Mouse (Mus musculus) kidney, adult 2 months (tissue): Measurements from ENCODE around the gene Sez6. TPM values are rescaled to one million over a fixed set of nuclear protein-coding genes. Genes with fewer than 3 reads are reported as not detected.

Source experiments
- DNase-seq: peaks from one replicate; pipeline ENCODE4 v3.0.0; 2021
- H3K27ac ChIP-seq: fragments of 200-500 bp; 2 replicates; pipeline ENCODE4 v1.5.1; 2012; ENCODE audit warnings: low read depth, low read length, control low read depth, inconsistent platforms; ENCODE audit not compliant: insufficient read depth
- H3K27me3 ChIP-seq: fragments of 200-500 bp; replicated peaks from 2 replicates; pipeline ENCODE4 v1.6.1; 2012; ENCODE audit warnings: mild to moderate bottlenecking, moderate library complexity, low read length, inconsistent platforms; ENCODE audit not compliant: control insufficient read depth, insufficient read depth
- H3K36me3 ChIP-seq: fragments of 200-500 bp; 2 replicates; pipeline ENCODE4 v1.6.1; 2012; ENCODE audit warnings: mild to moderate bottlenecking, moderate library complexity, low read length, inconsistent platforms; ENCODE audit not compliant: control insufficient read depth, insufficient read depth
- H3K4me1 ChIP-seq: fragments of 200-500 bp; 2 replicates; pipeline ENCODE4 v1.6.1; 2011; ENCODE audit warnings: low read length; ENCODE audit not compliant: control insufficient read depth, insufficient read depth
- H3K4me3 ChIP-seq: fragments of 200-500 bp; 2 replicates; pipeline ENCODE4 v1.5.1; 2011; ENCODE audit warnings: mild to moderate bottlenecking, low read depth, low read length, control low read depth; ENCODE audit not compliant: insufficient read depth
- CTCF ChIP-seq: fragments of 200-500 bp; conservative IDR thresholded peaks from 2 replicates; pipeline ENCODE4 v1.5.1; 2011; ENCODE audit warnings: low read depth, mild to moderate bottlenecking, control low read depth, low read length, moderate library complexity, mixed read lengths; ENCODE audit not compliant: insufficient read depth, insufficient read length
- POLR2A ChIP-seq: fragments of 200-500 bp; IDR thresholded peaks from one replicate; pipeline ENCODE4 v1.6.1; 2011; ENCODE audit warnings: low read depth, low read length, control low read depth
- WGBS: fragments of 180-500 bp; shearing (Covaris S2); methylation state at CpG from one replicate; pipeline ENCODE4 v1.1.7; 2018; 5-methylcytosine and 5-hydroxymethylcytosine counted together
- polyA plus RNA-seq: library from polyadenylated mRNA; depleted of rRNA; stranded (reverse); fragments of >200 nt; gene quantifications from 2 replicates; pipeline ENCODE4 v1.2.3, GENCODE M21; 2012

Sez6 gene
- polyA plus RNA-seq, 1 experiment = 0.27 TPM

DNA sequence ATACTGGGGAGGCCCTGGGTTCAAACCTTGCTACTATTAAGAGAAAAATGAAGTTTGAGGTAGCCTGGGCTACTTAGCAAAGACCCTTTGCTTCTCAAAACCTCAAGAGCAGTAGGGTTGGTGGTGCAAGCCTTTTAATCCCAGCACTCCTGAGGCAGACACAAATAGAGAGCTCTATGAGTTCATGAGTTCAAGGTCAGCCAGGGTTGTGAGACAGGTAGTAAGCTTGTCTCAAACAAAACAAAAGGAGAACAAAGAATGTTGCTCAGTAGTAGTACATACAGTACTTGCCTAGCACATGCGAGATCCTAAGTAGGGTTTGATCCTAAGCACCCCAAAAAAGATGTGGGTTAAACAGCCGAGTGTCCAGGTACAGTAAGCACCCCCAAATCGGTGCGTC lies 13.9 kb upstream of the Sez6 start:
- WGBS = 62% methylated on average over 4 of the region's 4 CpGs
- Histone ChIP-seq H3K4me1 (peaks cover 4% of the 10 kb centered on the region; the same call in 1 of the 2 replicates), H3K36me3 (no peaks in the 10 kb centered on the region), H3K27me3 (no peaks in the 10 kb centered on the region), H3K27ac (peak overlapping the region; percentile 56), H3K4me3 (no peak overlapping the region)
- no peak for TF ChIP-seq POLR2A
- no peak for DNase-seq

DNA sequence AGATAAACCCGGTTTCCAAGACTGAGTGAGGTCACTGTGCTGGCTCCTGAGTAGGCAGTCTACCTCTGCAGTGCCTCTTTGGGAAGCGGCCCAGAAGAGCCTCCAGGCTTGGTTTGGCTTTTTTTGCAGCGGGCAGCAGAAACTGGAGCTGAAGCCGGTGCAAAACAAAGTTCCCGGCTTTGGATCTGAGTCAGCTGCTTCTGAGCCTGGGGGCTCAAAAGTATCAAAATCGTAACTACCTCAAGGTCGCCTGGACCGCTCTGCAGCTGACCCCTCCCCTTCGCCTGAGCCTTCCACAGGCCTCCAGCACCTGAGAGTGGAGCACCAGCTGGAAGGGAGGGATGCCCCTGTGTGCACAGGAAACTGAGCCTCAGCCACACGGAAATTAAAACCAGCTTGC lies 13.4 kb upstream of the Sez6 start:
- DNase-seq = peak; percentile 87
- Histone ChIP-seq H3K4me3 (no peak overlapping the region), H3K4me1 (peaks cover 4% of the 10 kb centered on the region; the same call in 1 of the 2 replicates), H3K36me3 (no peaks in the 10 kb centered on the region), H3K27me3 (no peaks in the 10 kb centered on the region), H3K27ac (peak overlapping the region; percentile 56)
- no peak for TF ChIP-seq POLR2A
- no peak for TF ChIP-seq CTCF
- 29% methylated on average over 10 of the region's 10 CpGs for WGBS

DNA sequence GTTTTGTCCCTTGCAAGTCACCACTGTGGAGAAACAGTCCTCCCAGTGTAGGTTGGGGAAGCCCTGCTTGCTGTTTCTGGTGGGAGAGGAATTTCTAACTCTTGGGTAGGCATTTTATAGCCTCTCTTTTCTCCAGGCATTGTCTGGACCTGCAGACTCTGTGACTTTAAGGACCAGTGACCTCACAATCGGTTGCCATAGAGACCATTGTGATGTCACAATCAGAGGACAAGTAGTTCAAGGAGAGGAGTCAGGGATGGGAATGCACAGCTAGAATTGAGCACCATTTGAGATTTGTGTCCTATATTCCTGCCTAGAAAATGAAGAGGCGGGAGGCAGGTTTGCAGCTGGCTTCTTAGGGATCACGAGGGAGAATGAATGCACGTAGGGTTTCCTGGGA lies 7.3 kb upstream of the Sez6 start:
- TF ChIP-seq POLR2A (no peak), CTCF (no peak)
- no peak overlapping the region for H3K27ac ChIP-seq
- 81% methylated on average over 4 of the region's 4 CpGs for WGBS
- no peak for DNase-seq
- H3K36me3 ChIP-seq = no peaks in the 10 kb centered on the region
- H3K4me3 ChIP-seq = no peak overlapping the region
- H3K4me1 ChIP-seq = no peaks in the 10 kb centered on the region
- H3K27me3 ChIP-seq = no peaks in the 10 kb centered on the region

DNA sequence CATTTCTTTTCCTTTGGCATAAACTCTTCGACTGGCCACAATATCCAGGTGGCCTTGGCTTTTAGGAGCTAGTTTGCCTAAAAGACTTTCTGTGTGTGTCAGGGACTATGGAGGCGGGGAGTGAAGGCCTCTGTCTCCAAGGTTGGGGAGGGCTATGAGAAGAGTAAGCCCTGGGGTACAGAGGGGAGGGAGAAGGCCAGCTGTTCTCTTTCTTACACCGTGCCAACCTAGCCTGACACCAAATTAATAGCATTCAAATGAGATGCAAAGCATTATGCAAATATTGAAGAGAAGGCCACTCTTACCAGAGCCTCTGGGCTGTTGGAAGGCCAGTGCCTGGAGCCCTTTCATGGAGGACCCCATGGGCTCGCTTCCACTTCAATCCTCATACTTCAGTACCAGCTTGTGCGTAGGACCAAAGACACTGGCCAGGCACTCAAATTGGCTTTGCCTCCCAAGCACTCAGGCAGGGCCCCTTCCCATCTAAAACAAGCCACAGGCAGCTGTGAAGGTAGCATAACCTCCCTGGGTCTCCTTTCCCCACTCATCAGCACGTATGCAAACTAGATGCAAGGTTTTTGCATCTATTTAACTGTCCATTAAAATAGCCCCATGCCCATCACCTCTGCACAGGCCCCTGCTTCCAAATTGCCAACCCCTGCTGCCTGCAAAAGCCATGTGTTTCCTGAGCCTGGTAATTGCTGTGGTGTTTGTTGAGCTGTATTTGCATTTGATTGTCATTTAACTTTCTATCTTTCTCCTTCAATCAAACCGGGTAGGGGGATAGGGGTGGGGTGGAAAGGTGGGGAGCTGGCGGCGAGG lies 4.6 kb upstream of the Sez6 start:
- TF ChIP-seq POLR2A = no peak
- TF ChIP-seq CTCF = no peak
- DNase-seq = no peak
- Histone ChIP-seq H3K27me3 (no peaks in the 10 kb centered on the region), H3K27ac (no peak overlapping the region), H3K36me3 (no peaks in the 10 kb centered on the region), H3K4me1 (no peaks in the 10 kb centered on the region), H3K4me3 (no peak overlapping the region)
- WGBS = 59% methylated on average over 9 of the region's 9 CpGs

DNA sequence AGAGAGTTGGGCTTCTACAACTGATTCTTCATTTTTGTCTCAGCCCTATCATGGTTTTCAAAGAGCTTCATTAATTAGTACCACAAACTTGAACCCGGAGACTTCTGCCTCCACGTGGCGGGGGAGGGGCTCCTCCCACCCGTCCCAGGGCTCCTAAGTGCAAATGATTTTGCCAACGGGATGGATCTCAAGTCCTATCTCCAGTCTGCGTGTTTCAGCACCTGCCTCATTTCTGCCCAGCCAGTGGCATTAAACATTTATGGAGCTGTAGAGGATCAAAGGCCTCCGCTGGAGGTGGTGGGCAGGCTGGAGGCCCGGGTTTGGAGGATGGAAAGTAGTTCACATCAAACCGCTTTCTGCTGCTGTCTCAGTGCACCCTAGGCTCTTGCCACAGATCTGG lies 3.9 kb upstream of the Sez6 start:
- Histone ChIP-seq H3K36me3 (no peaks in the 10 kb centered on the region), H3K4me1 (no peaks in the 10 kb centered on the region), H3K4me3 (no peak overlapping the region), H3K27me3 (peaks cover 2% of the 10 kb centered on the region), H3K27ac (no peak overlapping the region)
- TF ChIP-seq CTCF (no peak), POLR2A (no peak)
- 27% methylated on average over 9 of the region's 9 CpGs for WGBS
- no peak for DNase-seq

DNA sequence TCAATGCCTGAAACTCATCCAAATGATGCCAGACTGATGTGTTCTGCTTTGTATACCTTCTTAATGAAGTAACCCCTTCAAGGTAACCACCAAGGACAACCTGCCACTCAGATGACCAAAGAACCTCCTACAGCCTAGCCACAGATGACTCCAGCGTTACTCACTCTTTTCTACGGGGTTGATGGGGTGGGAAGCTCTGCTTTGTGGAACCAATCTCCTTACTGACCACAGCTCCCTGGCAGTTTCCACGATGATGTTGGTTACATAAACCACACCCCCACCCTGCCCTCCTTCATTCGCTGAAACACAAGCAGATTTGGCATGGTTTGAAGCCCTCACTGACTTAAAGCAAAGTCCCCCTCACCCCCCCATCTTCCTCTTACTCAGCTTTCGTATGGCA lies 2.8 kb upstream of the Sez6 start:
- no peaks in the 10 kb centered on the region for H3K4me1 ChIP-seq
- TF ChIP-seq POLR2A = no peak
- TF ChIP-seq CTCF = no peak
- H3K36me3 ChIP-seq = no peaks in the 10 kb centered on the region
- no peak overlapping the region for H3K27ac ChIP-seq
- no peak for DNase-seq
- peaks cover 6% of the 10 kb centered on the region for H3K27me3 ChIP-seq
- no peak overlapping the region for H3K4me3 ChIP-seq
- 65% methylated on average over 5 of the region's 5 CpGs for WGBS

DNA sequence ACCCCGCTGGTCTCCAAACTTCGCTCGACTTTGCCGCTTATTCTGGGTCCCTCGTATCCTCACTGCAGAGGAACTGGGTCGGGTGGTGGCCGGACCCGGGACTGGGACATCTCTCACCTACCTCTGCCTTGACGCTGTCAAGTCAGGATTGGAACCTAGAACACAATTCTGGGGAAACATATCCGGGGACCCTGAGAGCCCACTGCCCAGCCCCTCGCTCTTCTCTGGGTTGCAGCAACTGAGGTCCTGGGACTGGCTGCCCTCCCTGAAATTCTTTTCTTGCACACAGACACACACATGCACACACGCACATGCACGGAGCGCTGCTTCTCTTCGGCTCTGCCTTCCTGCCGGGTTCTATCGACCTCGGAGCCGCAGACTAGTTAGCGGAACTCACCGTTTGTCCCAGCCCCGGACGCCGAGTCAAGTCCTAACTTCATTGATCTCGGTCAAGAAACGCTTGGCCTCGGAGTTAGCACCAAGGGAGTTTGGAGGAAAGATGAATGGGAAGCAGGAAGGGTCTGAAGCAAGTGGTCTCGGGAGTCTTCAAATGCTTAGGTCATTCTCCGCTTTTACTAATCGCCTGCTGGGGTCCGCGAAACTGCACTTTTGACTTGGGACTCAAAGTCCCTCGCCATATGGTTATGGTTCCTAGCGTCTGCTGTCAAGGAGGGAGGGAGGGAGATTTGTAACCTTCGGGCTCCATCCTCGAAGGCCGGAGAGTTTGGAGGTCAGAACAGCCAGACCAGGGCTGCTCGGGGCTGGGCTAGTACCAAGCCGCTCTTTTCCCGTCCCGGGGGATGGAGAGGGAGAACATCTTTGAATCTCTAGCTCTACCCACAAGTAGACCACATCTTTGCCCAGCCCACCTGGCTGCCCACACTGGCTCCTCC lies 1.2 kb downstream of the Sez6 start:
- TF ChIP-seq CTCF (no peak), POLR2A (no peak)
- 3% methylated on average over 41 of the region's 41 CpGs for WGBS
- no peak overlapping the region for H3K4me3 ChIP-seq
- no peak overlapping the region for H3K27ac ChIP-seq
- DNase-seq = peak; percentile 29
- peaks cover 6% of the 10 kb centered on the region for H3K27me3 ChIP-seq
- no peaks in the 10 kb centered on the region for H3K36me3 ChIP-seq
- no peaks in the 10 kb centered on the region for H3K4me1 ChIP-seq
